Mouse (Mus musculus): Measurements from ENCODE around the gene Clca4a. TPM values are rescaled to one million over a fixed set of nuclear protein-coding genes. Genes with fewer than 3 reads are reported as not detected.
"Not testable (repeated sequence)": the region's sequence is repeated elsewhere in the genome, so short reads cannot be mapped to it uniquely, and the experiment has no call there.

Clca4a gene
- polyA plus RNA-seq, 1 experiment: not detected

- peaks cover 4% of the 10 kb centered on the region for H3K4me1 ChIP-seq (ENCODE audit: control insufficient read depth, insufficient read depth, low read length)
- no peak overlapping the region for H3K4me3 ChIP-seq (ENCODE audit: insufficient read depth, low read length)
- TF ChIP-seq CTCF (IDR thresholded peaks at IDR 0.05; ENCODE audit: low read depth, low read length) (no peak), POLR2A (IDR thresholded peaks at IDR 0.05; ENCODE audit: borderline replicate concordance, low read depth, low read length) (no peak)
- no peak overlapping the region; the same call in 1 of the 2 replicates for H3K27ac ChIP-seq (ENCODE audit: insufficient read depth, low read depth, low read length)
These were observed 3.1 kb downstream of the Clca4a start for GRCm38 (mm10) chr3:144971553-144972270.

- TF ChIP-seq CTCF (IDR thresholded peaks at IDR 0.05; ENCODE audit: low read depth, low read length) (no peak), POLR2A (IDR thresholded peaks at IDR 0.05; ENCODE audit: borderline replicate concordance, low read depth, low read length) (no peak)
These were observed 5.1 kb downstream of the Clca4a start for GRCm38 (mm10) chr3:144969755-144970154.

GRCm38 (mm10) chr3:144966074-144966473 is 8.8 kb downstream of the Clca4a start:
- Histone ChIP-seq H3K4me1 (ENCODE audit: control insufficient read depth, insufficient read depth, low read length) (no peaks in the 10 kb centered on the region), H3K4me3 (ENCODE audit: insufficient read depth, low read length) (no peak overlapping the region), H3K27ac (ENCODE audit: insufficient read depth, low read depth, low read length) (no peak overlapping the region)
- TF ChIP-seq CTCF (IDR thresholded peaks at IDR 0.05; ENCODE audit: low read depth, low read length) (no peak), POLR2A (IDR thresholded peaks at IDR 0.05; ENCODE audit: borderline replicate concordance, low read depth, low read length) (no peak)

More at GRCm38 (mm10) chr3:144969755-144970154, 5.1 kb downstream of the Clca4a start:
- Histone ChIP-seq H3K4me1 (ENCODE audit: control insufficient read depth, insufficient read depth, low read length) (peaks cover 4% of the 10 kb centered on the region), H3K4me3 (ENCODE audit: insufficient read depth, low read length) (no peak overlapping the region), H3K27ac (ENCODE audit: insufficient read depth, low read depth, low read length) (no peak overlapping the region)

GRCm38 (mm10) chr3:144950829-144951228 is 24.0 kb downstream of the Clca4a start:
- Histone ChIP-seq H3K4me3 (ENCODE audit: insufficient read depth, low read length) (no peak overlapping the region), H3K4me1 (ENCODE audit: control insufficient read depth, insufficient read depth, low read length) (0 out of 2 replicates have a peak, but pooled peaks cover 2% of the 10 kb centered on the region), H3K27ac (ENCODE audit: insufficient read depth, low read depth, low read length) (no peak overlapping the region)
- no peak for TF ChIP-seq CTCF (IDR thresholded peaks at IDR 0.05; ENCODE audit: low read depth, low read length)
- TF ChIP-seq POLR2A (IDR thresholded peaks at IDR 0.05; ENCODE audit: borderline replicate concordance, low read depth, low read length): no peak

- H3K4me3 ChIP-seq (ENCODE audit: insufficient read depth, low read length); H3K27ac ChIP-seq (ENCODE audit: insufficient read depth, low read depth, low read length); H3K4me1 ChIP-seq (ENCODE audit: control insufficient read depth, insufficient read depth, low read length): not testable (repeated sequence)
These were observed 27.5 kb downstream of the Clca4a start for GRCm38 (mm10) chr3:144947376-144947775.

GRCm38 (mm10) chr3:144933625-144934024 is 41.2 kb downstream of the Clca4a start:
- peaks cover 18% of the 10 kb centered on the region for H3K4me1 ChIP-seq (ENCODE audit: control insufficient read depth, insufficient read depth, low read length)
- not testable (repeated sequence) for H3K4me3 ChIP-seq (ENCODE audit: insufficient read depth, low read length)
- H3K27ac ChIP-seq (ENCODE audit: insufficient read depth, low read depth, low read length): peak overlapping the region; percentile 60

GRCm38 (mm10) chr3:144933011-144933491 is 41.8 kb downstream of the Clca4a start:
- H3K4me1 ChIP-seq (ENCODE audit: control insufficient read depth, insufficient read depth, low read length): peaks cover 18% of the 10 kb centered on the region
- peak overlapping the region; percentile 91 for H3K27ac ChIP-seq (ENCODE audit: insufficient read depth, low read depth, low read length)
- TF ChIP-seq POLR2A (IDR thresholded peaks at IDR 0.05; ENCODE audit: borderline replicate concordance, low read depth, low read length) (no peak), CTCF (IDR thresholded peaks at IDR 0.05; ENCODE audit: low read depth, low read length) (no peak)
- H3K4me3 ChIP-seq (ENCODE audit: insufficient read depth, low read length): no peak overlapping the region

GRCm38 (mm10) chr3:144932335-144932734 is 42.5 kb downstream of the Clca4a start, which contains the start of gene Clca4b:
TSS of gene Clca4b (minus strand) at chr3:144932529.
- peaks cover 18% of the 10 kb centered on the region for H3K4me1 ChIP-seq (ENCODE audit: control insufficient read depth, insufficient read depth, low read length)
- TF ChIP-seq CTCF (IDR thresholded peaks at IDR 0.05; ENCODE audit: low read depth, low read length) (no peak), POLR2A (IDR thresholded peaks at IDR 0.05; ENCODE audit: borderline replicate concordance, low read depth, low read length) (no peak)
- no peak within 1 kb of the TSS for H3K4me3 ChIP-seq (ENCODE audit: insufficient read depth, low read length)
- H3K27ac ChIP-seq (ENCODE audit: insufficient read depth, low read depth, low read length): peak within 1 kb of the TSS; percentile 91

GRCm38 (mm10) chr3:144914014-144914413 is 60.8 kb downstream of the Clca4a start:
- Histone ChIP-seq H3K4me3 (ENCODE audit: insufficient read depth, low read length) (no peak overlapping the region), H3K4me1 (ENCODE audit: control insufficient read depth, insufficient read depth, low read length) (no peaks in the 10 kb centered on the region), H3K27ac (ENCODE audit: insufficient read depth, low read depth, low read length) (no peak overlapping the region)
- TF ChIP-seq POLR2A (IDR thresholded peaks at IDR 0.05; ENCODE audit: borderline replicate concordance, low read depth, low read length) (no peak), CTCF (IDR thresholded peaks at IDR 0.05; ENCODE audit: low read depth, low read length) (no peak)

Other genes starting within 250 kb of the Clca4a start
- gene Clca3a1, start 214.1 kb downstream of the Clca4a start, polyA plus RNA-seq (2012; ENCODE audit: insufficient read depth, insufficient read length, missing spikeins): not detected in 2 replicates
- gene Clca3a2, start 155.6 kb downstream of the Clca4a start, polyA plus RNA-seq (2012; ENCODE audit: insufficient read depth, insufficient read length, missing spikeins): not detected in 2 replicates
- gene Clca3b, start 125.7 kb downstream of the Clca4a start, polyA plus RNA-seq (2012; ENCODE audit: insufficient read depth, insufficient read length, missing spikeins): not detected in 2 replicates
- gene Clca4b, start 42.5 kb downstream of the Clca4a start, polyA plus RNA-seq (2012; ENCODE audit: insufficient read depth, insufficient read length, missing spikeins): not detected in 2 replicates
- not detected in 2 replicates for gene Clca1, start 57.7 kb upstream of the Clca4a start, polyA plus RNA-seq (2012; ENCODE audit: insufficient read depth, insufficient read length, missing spikeins)
- not detected in 2 replicates for gene Clca2, start 124.4 kb upstream of the Clca4a start, polyA plus RNA-seq (2012; ENCODE audit: insufficient read depth, insufficient read length, missing spikeins)
- gene Odf2l, start 143.5 kb upstream of the Clca4a start, polyA plus RNA-seq (2012; ENCODE audit: insufficient read depth, insufficient read length, missing spikeins): 15.0 and 22.8 TPM in 2 replicates

All from bone marrow macrophage, adult 2 months (primary cell).